Mouse (Mus musculus) megakaryocyte, embryonic 14.5 days (primary cell): ENCODE measurements around the gene Cd46. TPM values are rescaled to one million over a fixed set of nuclear protein-coding genes. Genes with fewer than 3 reads are reported as not detected.

Experiments used
- H3K27me3 ChIP-seq: replicated peaks from 2 replicates; pipeline ENCODE3; 2012; ENCODE audit warnings: inconsistent platforms
- H3K36me3 ChIP-seq: replicated peaks from 2 replicates; pipeline ENCODE3; 2012; ENCODE audit warnings: low read length, inconsistent platforms, mixed read lengths
- H3K4me1 ChIP-seq: 2 replicates; pipeline ENCODE4 v1.6.1; 2012; ENCODE audit warnings: inconsistent platforms
- H3K4me3 ChIP-seq: replicated peaks from 2 replicates; pipeline ENCODE3; 2012; ENCODE audit warnings: moderate library complexity, mild to moderate bottlenecking, inconsistent platforms
- H3K9me3 ChIP-seq: 2 replicates; pipeline ENCODE4 v1.6.1; 2012; ENCODE audit warnings: inconsistent platforms
- FLI1 ChIP-seq: IDR thresholded peaks from 2 replicates; pipeline ENCODE4 v1.6.1; 2012; ENCODE audit warnings: low read length, inconsistent platforms, mixed read lengths
- GATA1 ChIP-seq: IDR thresholded peaks from 3 replicates; pipeline ENCODE4 v1.6.1; 2012; ENCODE audit warnings: mixed read lengths, low read length, inconsistent platforms, borderline replicate concordance
- polyA plus RNA-seq: library from polyadenylated mRNA; stranded (reverse); fragments of >175 nt; gene quantifications from 2 replicates; pipeline ENCODE4 v1.2.3, GENCODE M21; 2012; ENCODE audit warnings: low replicate concordance; ENCODE audit not compliant: insufficient read depth

Gene Cd46
- 0.08 TPM in 1 of 2 replicates, not detected in the other for polyA plus RNA-seq

GRCm38 (mm10) chr1:195092220-195092720 lies at the start of gene Cd46:
Gene Cd46 (minus strand): TSS chr1:195092249.
- H3K36me3 ChIP-seq = peaks cover 29% of the 10 kb centered on the region
- H3K4me3 ChIP-seq = peak within 1 kb of the TSS; percentile 94
- TF ChIP-seq GATA1 (no peak), FLI1 (no peak)
- no peaks in the 10 kb centered on the region for H3K9me3 ChIP-seq
- H3K27me3 ChIP-seq = no peaks in the 10 kb centered on the region
- peaks cover 28% of the 10 kb centered on the region for H3K4me1 ChIP-seq

DNA sequence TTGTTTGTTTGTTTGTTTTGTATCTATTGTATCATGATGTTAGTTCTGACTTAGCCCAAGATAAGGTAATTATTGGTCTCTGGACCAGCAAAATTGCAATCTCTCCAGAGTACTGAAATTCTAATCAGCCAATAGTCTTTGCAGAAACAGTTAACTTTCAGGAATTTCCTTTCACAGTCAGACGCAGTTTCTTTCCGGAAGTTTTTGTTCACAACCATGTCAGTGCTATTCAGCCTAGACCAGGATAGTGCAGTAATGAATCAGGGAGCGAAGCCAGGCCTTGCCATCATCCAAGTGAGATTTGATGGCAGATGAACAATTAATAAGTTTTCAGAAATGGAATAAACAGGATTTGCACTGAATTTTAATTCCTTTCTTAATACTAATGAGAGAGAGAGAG lies 40.0 kb upstream of the Cd46 start:
- Histone ChIP-seq H3K4me3 (peak overlapping the region; percentile 94), H3K27me3 (no peaks in the 10 kb centered on the region), H3K4me1 (peaks cover 16% of the 10 kb centered on the region), H3K36me3 (peaks cover 44% of the 10 kb centered on the region), H3K9me3 (no peaks in the 10 kb centered on the region)
- no peak for TF ChIP-seq GATA1
- TF ChIP-seq FLI1 = no peak

- peak overlapping the region; percentile 94 for H3K4me3 ChIP-seq
- TF ChIP-seq GATA1 (no peak), FLI1 (no peak)
- no peaks in the 10 kb centered on the region for H3K27me3 ChIP-seq
- peaks cover 16% of the 10 kb centered on the region for H3K4me1 ChIP-seq
- peaks cover 48% of the 10 kb centered on the region for H3K36me3 ChIP-seq
- H3K9me3 ChIP-seq = no peaks in the 10 kb centered on the region
Observed at GRCm38 (mm10) chr1:195131675-195132015, 39.6 kb upstream of the Cd46 start.

DNA sequence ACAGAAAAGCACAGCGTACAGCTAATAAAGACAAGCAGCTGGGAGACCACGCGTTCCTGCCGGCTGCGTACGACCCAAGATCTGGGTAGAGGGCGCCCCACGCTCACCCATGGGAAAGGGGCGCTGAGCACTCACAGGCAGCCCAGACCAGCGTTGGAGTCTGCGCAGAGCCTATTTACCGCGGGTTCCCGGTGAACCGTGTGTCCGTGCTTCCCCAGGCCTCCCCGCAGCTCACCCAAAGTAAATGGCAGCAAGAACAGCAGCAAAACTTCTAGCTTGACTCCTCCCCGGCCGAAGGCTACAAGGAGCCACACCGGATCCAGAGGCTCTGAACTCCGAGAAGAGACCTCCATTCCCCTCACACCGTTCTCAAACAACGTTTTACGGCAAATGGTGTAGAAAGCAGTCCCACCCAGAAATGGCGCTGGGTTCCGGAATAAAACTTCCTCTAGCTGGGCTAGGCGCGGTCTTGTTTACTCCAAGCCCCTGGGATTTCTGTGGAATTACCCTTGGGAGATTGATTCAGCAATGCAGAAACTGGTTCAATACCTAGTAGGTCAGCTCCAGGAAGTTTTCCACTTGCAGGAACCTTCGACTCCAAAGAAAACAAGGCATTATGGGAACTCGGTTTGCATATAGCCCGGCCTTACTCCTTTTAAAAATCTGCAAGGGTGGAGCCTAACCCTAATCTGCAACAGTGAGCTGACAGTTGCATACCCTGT lies 39.1 kb upstream of the Cd46 start, which contains the start of gene Cr1l:
Cr1l (minus strand) TSS at position 634 of the 722 bp plus-strand sequence.
- peaks cover 50% of the 10 kb centered on the region for H3K36me3 ChIP-seq
- H3K9me3 ChIP-seq = no peaks in the 10 kb centered on the region
- peaks cover 16% of the 10 kb centered on the region for H3K4me1 ChIP-seq
- H3K27me3 ChIP-seq = no peaks in the 10 kb centered on the region
- H3K4me3 ChIP-seq = peak within 1 kb of the TSS; percentile 94
- TF ChIP-seq GATA1 = no peak
- TF ChIP-seq FLI1 = no peak

DNA sequence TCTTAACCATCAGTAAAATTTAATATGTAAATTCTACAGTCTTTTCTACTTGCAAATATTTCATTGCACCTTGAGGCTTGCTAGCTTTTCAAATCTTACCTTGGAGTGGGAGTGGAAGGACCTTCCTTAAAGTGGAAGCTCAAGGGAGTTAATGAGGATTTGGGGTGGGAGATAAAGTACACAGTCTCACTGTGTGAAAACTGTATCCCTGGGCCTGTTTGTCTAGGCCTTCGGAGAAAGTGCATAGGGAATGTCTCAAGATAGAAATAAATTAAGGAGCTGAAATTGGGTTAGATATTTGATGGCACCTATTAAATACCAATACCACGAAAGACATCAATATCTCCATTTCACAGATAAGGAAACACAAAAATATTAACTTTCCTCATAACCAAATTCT lies 38.4 kb upstream of the Cd46 start:
- Histone ChIP-seq H3K4me3 (peak overlapping the region; percentile 94), H3K9me3 (no peaks in the 10 kb centered on the region), H3K4me1 (peaks cover 16% of the 10 kb centered on the region), H3K27me3 (no peaks in the 10 kb centered on the region), H3K36me3 (peaks cover 50% of the 10 kb centered on the region)
- TF ChIP-seq FLI1 (no peak), GATA1 (no peak)

- peaks cover 16% of the 10 kb centered on the region for H3K4me1 ChIP-seq
- H3K4me3 ChIP-seq = peak overlapping the region; percentile 94
- H3K9me3 ChIP-seq = no peaks in the 10 kb centered on the region
- no peaks in the 10 kb centered on the region for H3K27me3 ChIP-seq
- TF ChIP-seq GATA1 (no peak), FLI1 (no peak)
- H3K36me3 ChIP-seq = peaks cover 52% of the 10 kb centered on the region
Observed at GRCm38 (mm10) chr1:195129867-195130266, 37.8 kb upstream of the Cd46 start.

GRCm38 (mm10) chr1:195114414-195114813 lies 22.4 kb upstream of the Cd46 start:
- Histone ChIP-seq H3K27me3 (no peaks in the 10 kb centered on the region), H3K4me3 (no peak overlapping the region), H3K9me3 (no peaks in the 10 kb centered on the region), H3K4me1 (peaks cover 11% of the 10 kb centered on the region; the same call in 1 of the 2 replicates), H3K36me3 (peaks cover 95% of the 10 kb centered on the region)
- no peak for TF ChIP-seq FLI1
- no peak for TF ChIP-seq GATA1

GRCm38 (mm10) chr1:195113621-195114020 lies 21.6 kb upstream of the Cd46 start:
- TF ChIP-seq FLI1 = no peak
- TF ChIP-seq GATA1 = no peak
- Histone ChIP-seq H3K27me3 (no peaks in the 10 kb centered on the region), H3K4me3 (no peak overlapping the region), H3K4me1 (peaks cover 11% of the 10 kb centered on the region; the same call in 1 of the 2 replicates), H3K36me3 (peaks cover 94% of the 10 kb centered on the region), H3K9me3 (no peaks in the 10 kb centered on the region)

DNA sequence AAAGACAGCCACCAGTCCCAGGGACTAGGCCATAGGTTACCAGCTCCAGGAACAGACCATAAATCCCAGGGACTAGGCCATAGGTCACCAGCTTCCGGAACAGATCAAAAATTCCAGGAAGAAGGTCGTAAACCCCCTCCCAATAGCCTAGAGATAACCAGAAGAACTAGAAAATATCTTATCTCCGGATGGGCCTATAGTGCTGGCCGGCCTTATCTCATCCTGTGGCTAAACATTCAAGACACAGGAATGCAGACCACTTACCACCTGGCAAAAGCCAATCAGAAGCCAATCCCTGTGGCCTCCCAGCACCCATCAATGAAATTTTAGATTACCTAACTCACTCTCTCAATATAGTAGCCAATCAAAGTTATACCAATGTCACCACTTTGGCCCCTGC lies 8.6 kb upstream of the Cd46 start:
- H3K9me3 ChIP-seq = no peaks in the 10 kb centered on the region
- no peak for TF ChIP-seq GATA1
- no peak for TF ChIP-seq FLI1
- peaks cover 71% of the 10 kb centered on the region for H3K36me3 ChIP-seq
- no peak overlapping the region for H3K4me3 ChIP-seq
- H3K4me1 ChIP-seq = peaks cover 7% of the 10 kb centered on the region; the same call in 1 of the 2 replicates
- H3K27me3 ChIP-seq = no peaks in the 10 kb centered on the region

- Histone ChIP-seq H3K36me3 (peaks cover 61% of the 10 kb centered on the region), H3K4me1 (peaks cover 17% of the 10 kb centered on the region), H3K9me3 (no peaks in the 10 kb centered on the region), H3K27me3 (no peaks in the 10 kb centered on the region), H3K4me3 (no peak overlapping the region)
- TF ChIP-seq FLI1 (no peak), GATA1 (no peak)
Observed at GRCm38 (mm10) chr1:195098004-195098403, 6.0 kb upstream of the Cd46 start.
